Mouse (Mus musculus): ENCODE measurements at regions not wholly inside any gene's neighbourhood (a gene's known extent, or its start where the extent isn't known, plus 50 kb on each side); places are given as distances from the start of the nearest gene placed in this dataset.
A peak's percentile ranks its signal among the peaks of the same experiment; 100 is the strongest.

DNA sequence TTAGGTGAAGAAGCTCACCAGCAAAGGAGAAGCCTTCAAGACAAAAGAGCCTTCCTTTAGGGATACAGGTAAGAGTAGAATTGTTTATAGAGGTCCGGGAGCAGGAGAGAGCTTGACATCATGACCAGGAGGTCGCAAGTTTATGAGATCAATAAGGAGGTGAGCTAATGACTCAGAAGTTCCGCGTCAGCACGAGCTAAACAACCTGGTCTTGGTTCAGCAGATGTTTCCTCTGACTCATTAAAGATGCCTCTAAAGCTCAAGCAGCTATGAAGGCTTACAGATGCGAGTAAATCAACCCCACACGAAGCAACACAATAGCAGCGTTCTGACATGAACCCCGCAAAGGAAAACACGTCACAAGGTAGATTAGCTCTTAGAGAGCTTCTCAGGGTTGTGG is 171.1 kb upstream of the Jade1 start:
- Histone ChIP-seq H3K9me3 (replicated peaks; ENCODE audit: control insufficient read depth, low read length) (no peaks in the 10 kb centered on the region), H3K4me1 (ENCODE audit: control insufficient read depth, insufficient read depth, low read length) (no peaks in the 10 kb centered on the region), H3K36me3 (ENCODE audit: control insufficient read depth, insufficient read depth, low read length) (no peaks in the 10 kb centered on the region), H3K4me3 (replicated peaks; ENCODE audit: low read length) (no peak overlapping the region), H3K27ac (ENCODE audit: low read length) (no peak overlapping the region), H3K9ac (ENCODE audit: low read length) (no peak overlapping the region), H3K4me2 (ENCODE audit: low read depth, low read length) (no peak overlapping the region), H3K27me3 (ENCODE audit: control insufficient read depth, insufficient read depth, low read length) (no peaks in the 10 kb centered on the region)
- WGBS = 71% methylated on average over 10 of the region's 10 CpGs
- no peak for ATAC-seq (ENCODE audit: insufficient read depth, low FRiP score)

DNA sequence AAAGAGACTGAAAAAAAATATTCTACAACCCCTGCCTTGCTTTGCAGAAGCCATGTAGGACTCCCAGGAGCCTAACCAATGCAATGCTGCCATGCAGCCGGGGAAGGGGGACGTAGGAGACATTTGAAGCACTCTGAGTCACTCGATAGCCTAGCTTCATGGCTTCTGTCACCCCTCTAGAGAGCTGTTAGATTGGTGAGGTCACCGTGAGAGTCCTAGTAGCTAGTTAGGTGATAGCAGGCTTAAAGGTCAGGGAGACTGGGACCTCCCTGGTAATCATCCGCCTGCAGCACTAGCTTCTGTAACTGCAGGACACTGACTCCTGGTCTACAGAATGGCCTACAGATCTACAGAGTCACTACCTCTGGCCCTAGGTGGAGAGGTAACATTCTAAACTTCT is 177.0 kb upstream of the Jade1 start:
- H3K36me3 ChIP-seq (ENCODE audit: control insufficient read depth, insufficient read depth, low read length) = no peaks in the 10 kb centered on the region
- no peak overlapping the region for H3K4me2 ChIP-seq (ENCODE audit: low read depth, low read length)
- H3K27ac ChIP-seq (ENCODE audit: low read length) = no peak overlapping the region
- H3K9me3 ChIP-seq (replicated peaks; ENCODE audit: control insufficient read depth, low read length) = no peaks in the 10 kb centered on the region
- H3K27me3 ChIP-seq (ENCODE audit: control insufficient read depth, insufficient read depth, low read length) = no peaks in the 10 kb centered on the region
- no peak overlapping the region for H3K4me3 ChIP-seq (replicated peaks; ENCODE audit: low read length)
- ATAC-seq (ENCODE audit: insufficient read depth, low FRiP score) = no peak
- no peaks in the 10 kb centered on the region for H3K4me1 ChIP-seq (ENCODE audit: control insufficient read depth, insufficient read depth, low read length)
- H3K9ac ChIP-seq (ENCODE audit: low read length) = no peak overlapping the region
- 79% methylated on average over 5 of the region's 5 CpGs for WGBS

DNA sequence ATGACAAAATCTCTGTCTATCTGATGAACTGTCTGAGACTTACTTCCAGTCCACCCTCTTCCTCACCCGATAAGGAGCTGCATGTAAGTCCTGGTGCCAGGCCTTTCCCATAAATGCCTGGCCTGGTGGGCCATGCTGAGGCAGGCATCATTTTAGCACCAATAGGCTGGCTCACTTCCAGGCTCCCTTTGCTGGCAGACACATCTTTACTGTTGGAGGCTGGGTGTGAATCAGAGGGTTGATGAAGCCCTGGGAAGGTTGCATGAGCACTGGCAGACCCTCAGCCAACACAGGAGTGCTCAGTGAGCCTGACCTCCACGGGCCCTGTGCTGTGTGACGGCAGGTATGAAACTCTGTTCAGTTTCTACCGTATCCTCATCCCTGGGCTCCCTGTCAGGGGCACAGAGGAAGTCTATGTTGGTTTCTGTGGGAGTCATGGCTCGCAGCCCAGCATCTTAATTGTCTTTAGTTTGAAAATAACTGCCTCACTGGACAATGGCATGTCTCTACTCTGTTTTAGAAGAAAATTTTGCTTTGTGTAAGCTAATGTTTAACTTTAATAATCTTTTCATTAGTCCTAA is 177.6 kb upstream of the Jade1 start:
- H3K9ac ChIP-seq (ENCODE audit: low read length) = no peak overlapping the region
- H3K4me2 ChIP-seq (ENCODE audit: low read depth, low read length) = no peak overlapping the region
- no peaks in the 10 kb centered on the region for H3K4me1 ChIP-seq (ENCODE audit: control insufficient read depth, insufficient read depth, low read length)
- ATAC-seq (ENCODE audit: insufficient read depth, low FRiP score) = no peak
- H3K9me3 ChIP-seq (replicated peaks; ENCODE audit: control insufficient read depth, low read length) = no peaks in the 10 kb centered on the region
- 74% methylated on average over 5 of the region's 5 CpGs for whole genome bisulfite sequencing
- no peak overlapping the region for H3K4me3 ChIP-seq (replicated peaks; ENCODE audit: low read length)
- H3K27me3 ChIP-seq (ENCODE audit: control insufficient read depth, insufficient read depth, low read length) = no peaks in the 10 kb centered on the region
- H3K27ac ChIP-seq (ENCODE audit: low read length) = no peak overlapping the region
- H3K36me3 ChIP-seq (ENCODE audit: control insufficient read depth, insufficient read depth, low read length) = no peaks in the 10 kb centered on the region

DNA sequence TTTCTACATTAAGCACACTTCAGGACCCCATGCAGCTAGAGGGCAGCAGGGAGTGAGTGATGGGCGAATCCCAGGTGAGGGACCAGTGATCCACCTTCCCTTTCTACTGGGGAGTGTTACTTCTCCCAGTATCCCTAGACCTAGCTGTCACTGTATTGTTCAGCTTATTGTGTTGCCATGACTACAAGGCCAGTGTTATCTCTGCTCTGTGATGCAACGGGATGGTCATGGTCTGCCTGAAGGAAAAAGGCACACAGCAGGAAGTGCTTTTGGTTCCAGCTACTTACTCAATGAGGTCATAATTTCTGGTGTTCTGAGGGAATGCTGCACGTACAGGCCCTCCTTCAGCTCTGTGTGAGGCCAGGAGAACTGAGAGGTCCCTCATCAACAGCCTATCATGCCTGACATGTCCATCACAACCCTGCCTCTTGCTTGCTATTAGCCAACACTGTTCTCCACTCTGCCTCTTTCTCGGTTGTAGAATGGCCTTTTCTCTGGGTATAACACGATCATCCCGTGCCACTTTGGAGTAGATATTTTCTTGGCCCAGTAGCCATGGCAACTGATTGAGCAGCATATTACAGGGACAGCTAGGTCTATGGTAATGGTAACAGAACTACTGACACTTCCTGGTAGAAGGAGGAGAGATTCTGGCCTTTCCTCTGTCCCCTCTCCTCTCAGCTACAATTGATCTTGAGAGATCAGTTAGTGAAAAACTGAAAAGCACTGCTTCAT is 178.5 kb upstream of the Jade1 start:
- Histone ChIP-seq H3K4me1 (ENCODE audit: control insufficient read depth, insufficient read depth, low read length) (no peaks in the 10 kb centered on the region), H3K27me3 (ENCODE audit: control insufficient read depth, insufficient read depth, low read length) (no peaks in the 10 kb centered on the region), H3K27ac (ENCODE audit: low read length) (no peak overlapping the region), H3K4me3 (replicated peaks; ENCODE audit: low read length) (no peak overlapping the region), H3K9ac (ENCODE audit: low read length) (no peak overlapping the region), H3K36me3 (ENCODE audit: control insufficient read depth, insufficient read depth, low read length) (no peaks in the 10 kb centered on the region), H3K4me2 (ENCODE audit: low read depth, low read length) (no peak overlapping the region), H3K9me3 (replicated peaks; ENCODE audit: control insufficient read depth, low read length) (no peaks in the 10 kb centered on the region)
- 0 out of 2 replicates have a peak, but pooled peaks have one; percentile 61 for ATAC-seq (ENCODE audit: insufficient read depth, low FRiP score)
- 60% methylated on average over 6 of the region's 6 CpGs for WGBS

DNA sequence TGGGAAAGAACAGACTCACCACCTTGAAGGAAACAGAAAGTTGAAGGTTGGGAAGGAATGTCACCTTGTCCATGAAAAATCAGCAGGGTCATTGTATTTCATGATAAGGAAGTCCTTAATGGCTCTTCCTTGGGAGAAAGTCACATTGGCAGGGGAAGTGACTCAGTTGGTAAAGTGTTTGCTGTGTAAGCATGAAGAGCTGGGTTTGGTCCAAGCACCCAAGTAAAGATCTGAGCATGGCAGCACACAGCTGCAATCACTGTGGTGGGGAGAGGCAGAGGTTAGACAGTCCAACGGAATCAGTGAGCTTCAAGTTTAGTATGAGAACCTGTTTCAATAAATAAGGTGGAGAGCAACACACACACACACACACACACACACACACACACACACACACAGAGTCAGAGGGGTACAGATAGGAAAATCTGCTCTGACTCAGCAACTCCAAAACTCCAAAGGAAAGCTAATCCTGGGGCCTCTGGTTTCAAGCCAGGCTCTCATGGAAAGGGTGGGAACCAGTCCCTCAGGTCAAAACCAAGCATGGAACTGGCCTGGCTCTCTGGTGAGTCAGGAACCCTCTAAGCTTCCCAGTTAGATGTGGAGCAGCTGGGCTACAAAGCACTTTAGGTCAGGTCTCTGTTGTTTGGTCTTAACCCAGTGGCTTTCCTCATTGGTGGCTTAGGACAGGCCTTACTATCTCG is 180.2 kb upstream of the Jade1 start:
- no peaks in the 10 kb centered on the region for H3K4me1 ChIP-seq (ENCODE audit: control insufficient read depth, insufficient read depth, low read length)
- H3K36me3 ChIP-seq (ENCODE audit: control insufficient read depth, insufficient read depth, low read length) = no peaks in the 10 kb centered on the region
- WGBS = 68% methylated on average over 2 of the region's 2 CpGs
- no peak overlapping the region for H3K4me3 ChIP-seq (replicated peaks; ENCODE audit: low read length)
- no peaks in the 10 kb centered on the region for H3K27me3 ChIP-seq (ENCODE audit: control insufficient read depth, insufficient read depth, low read length)
- H3K27ac ChIP-seq (ENCODE audit: low read length) = no peak overlapping the region
- no peak for ATAC-seq (ENCODE audit: insufficient read depth, low FRiP score)
- no peak overlapping the region for H3K9ac ChIP-seq (ENCODE audit: low read length)
- no peaks in the 10 kb centered on the region for H3K9me3 ChIP-seq (replicated peaks; ENCODE audit: control insufficient read depth, low read length)
- no peak overlapping the region for H3K4me2 ChIP-seq (ENCODE audit: low read depth, low read length)

DNA sequence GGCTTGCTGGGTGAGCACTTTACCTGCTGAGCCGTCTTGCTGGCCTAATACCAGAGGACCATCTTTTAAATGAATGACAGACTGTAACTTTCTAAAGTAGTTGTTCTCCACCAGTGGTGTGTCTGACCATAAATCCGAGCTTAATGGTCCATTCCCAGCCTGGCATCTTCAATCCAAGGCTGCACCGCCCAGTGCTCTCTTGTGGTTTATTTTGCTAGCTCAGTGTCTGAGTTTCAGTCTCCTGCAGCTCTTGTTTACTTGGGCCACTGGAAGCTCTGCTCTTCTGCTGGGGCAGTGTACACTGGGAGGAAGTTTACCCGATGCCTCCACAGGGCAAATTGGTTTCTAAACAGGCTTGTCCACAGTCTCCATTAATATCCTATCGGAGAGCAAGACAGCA is 182.3 kb upstream of the Jade1 start:
- no peak for ATAC-seq (ENCODE audit: insufficient read depth, low FRiP score)

DNA sequence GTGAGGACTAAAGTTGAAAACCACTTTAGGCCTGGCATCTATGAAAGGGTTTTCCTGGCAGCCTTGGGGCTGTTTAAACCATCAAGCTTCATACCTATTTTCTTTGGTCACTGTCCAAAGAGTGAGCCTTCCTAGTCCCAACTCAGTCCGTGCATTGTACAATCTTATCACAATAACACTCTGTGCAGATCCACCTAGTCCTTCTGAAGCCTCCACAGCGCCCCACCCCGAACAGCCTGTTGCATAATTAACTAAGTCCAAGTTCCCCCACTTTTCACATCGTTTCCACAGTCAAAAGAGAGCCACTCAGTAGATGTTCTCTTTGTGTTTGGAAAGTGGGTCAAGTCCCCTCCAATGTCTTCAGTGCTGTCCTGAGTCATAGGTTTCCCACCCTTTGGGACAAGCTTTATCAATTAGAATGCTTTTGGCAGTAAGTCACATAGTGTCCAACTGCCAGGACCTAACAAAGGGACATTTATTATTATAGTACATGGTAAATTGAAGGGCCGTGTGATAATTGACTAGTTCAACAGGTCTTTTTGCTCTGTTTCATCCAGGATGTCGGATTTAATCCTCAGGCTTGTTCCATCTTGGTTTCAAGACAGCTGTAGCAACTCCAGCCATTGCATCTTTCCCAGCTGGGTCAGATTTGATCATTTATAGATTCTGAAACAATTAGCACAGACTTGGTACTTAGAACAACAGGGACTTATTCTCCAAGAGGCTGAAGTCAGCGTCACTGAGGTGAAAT is 187.0 kb upstream of the Jade1 start:
- no peaks in the 10 kb centered on the region for H3K36me3 ChIP-seq (ENCODE audit: control insufficient read depth, insufficient read depth, low read length)
- no peak for ATAC-seq (ENCODE audit: insufficient read depth, low FRiP score)
- H3K9me3 ChIP-seq (replicated peaks; ENCODE audit: control insufficient read depth, low read length) = no peaks in the 10 kb centered on the region
- 73% methylated on average over 7 of the region's 7 CpGs for WGBS
- H3K4me1 ChIP-seq (ENCODE audit: control insufficient read depth, insufficient read depth, low read length) = no peaks in the 10 kb centered on the region
- H3K9ac ChIP-seq (ENCODE audit: low read length) = no peak overlapping the region
- H3K27me3 ChIP-seq (ENCODE audit: control insufficient read depth, insufficient read depth, low read length) = no peaks in the 10 kb centered on the region
- no peak overlapping the region for H3K4me2 ChIP-seq (ENCODE audit: low read depth, low read length)
- no peak overlapping the region for H3K27ac ChIP-seq (ENCODE audit: low read length)
- H3K4me3 ChIP-seq (replicated peaks; ENCODE audit: low read length) = no peak overlapping the region

More for the DNA sequence above, 182.3 kb upstream of the Jade1 start:
- H3K4me2 ChIP-seq (ENCODE audit: low read depth, low read length) = no peak overlapping the region
- 60% methylated on average over 5 of the region's 5 CpGs for WGBS
- H3K27me3 ChIP-seq (ENCODE audit: control insufficient read depth, insufficient read depth, low read length) = no peaks in the 10 kb centered on the region
- no peak overlapping the region for H3K4me3 ChIP-seq (replicated peaks; ENCODE audit: low read length)
- H3K27ac ChIP-seq (ENCODE audit: low read length) = no peak overlapping the region
- H3K9ac ChIP-seq (ENCODE audit: low read length) = no peak overlapping the region
- H3K36me3 ChIP-seq (ENCODE audit: control insufficient read depth, insufficient read depth, low read length) = no peaks in the 10 kb centered on the region
- H3K9me3 ChIP-seq (replicated peaks; ENCODE audit: control insufficient read depth, low read length) = no peaks in the 10 kb centered on the region
- no peaks in the 10 kb centered on the region for H3K4me1 ChIP-seq (ENCODE audit: control insufficient read depth, insufficient read depth, low read length)

DNA sequence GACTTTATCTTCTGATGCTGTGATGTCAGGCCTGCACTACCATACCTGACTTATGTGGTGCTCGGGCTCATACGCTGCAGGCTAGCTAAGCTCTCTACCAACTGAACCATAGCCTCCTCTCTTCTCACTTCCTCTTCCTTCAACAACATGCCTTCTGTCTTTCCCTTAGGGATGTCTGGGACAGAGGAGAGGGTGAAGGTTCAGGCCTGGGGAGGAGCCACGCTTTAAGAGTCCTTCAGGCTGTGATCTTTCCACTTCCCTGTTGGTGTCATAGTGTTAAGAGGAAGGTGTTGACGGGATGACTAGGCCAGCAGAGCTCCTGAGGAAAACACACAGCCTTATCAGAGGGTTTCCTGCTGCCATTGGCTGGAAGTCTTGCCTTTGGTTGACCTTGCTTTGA is 188.8 kb upstream of the Jade1 start:
- ATAC-seq (ENCODE audit: insufficient read depth, low FRiP score) = no peak
- H3K4me3 ChIP-seq (replicated peaks; ENCODE audit: low read length) = no peak overlapping the region
- no peak overlapping the region for H3K9ac ChIP-seq (ENCODE audit: low read length)
- no peak overlapping the region for H3K4me2 ChIP-seq (ENCODE audit: low read depth, low read length)
- H3K36me3 ChIP-seq (ENCODE audit: control insufficient read depth, insufficient read depth, low read length) = no peaks in the 10 kb centered on the region
- WGBS = 72% methylated on average over 4 of the region's 4 CpGs
- H3K27ac ChIP-seq (ENCODE audit: low read length) = no peak overlapping the region
- H3K9me3 ChIP-seq (replicated peaks; ENCODE audit: control insufficient read depth, low read length) = no peaks in the 10 kb centered on the region
- H3K27me3 ChIP-seq (ENCODE audit: control insufficient read depth, insufficient read depth, low read length) = no peaks in the 10 kb centered on the region
- H3K4me1 ChIP-seq (ENCODE audit: control insufficient read depth, insufficient read depth, low read length) = no peaks in the 10 kb centered on the region

DNA sequence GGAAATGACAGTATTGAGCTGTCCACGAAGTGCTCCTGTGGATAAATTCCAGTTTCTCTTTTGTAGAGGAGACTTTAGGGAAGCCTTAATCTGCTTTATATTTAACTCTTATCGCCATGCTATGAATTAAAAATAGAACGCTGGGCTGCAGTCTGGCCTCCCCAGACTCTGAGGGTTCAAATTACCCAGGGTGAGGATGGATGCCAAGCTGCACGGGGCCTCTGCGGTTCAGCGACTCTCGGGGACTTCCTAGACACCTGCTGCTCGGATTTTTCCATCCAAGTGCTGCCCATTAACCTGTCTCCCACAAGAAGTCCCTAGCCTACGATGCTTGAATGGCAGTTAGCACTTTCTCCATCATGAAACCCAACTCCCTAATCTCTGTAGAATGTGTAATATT is 189.3 kb upstream of the Jade1 start:
- Histone ChIP-seq H3K4me2 (ENCODE audit: low read depth, low read length) (no peak overlapping the region), H3K4me1 (ENCODE audit: control insufficient read depth, insufficient read depth, low read length) (no peaks in the 10 kb centered on the region), H3K4me3 (replicated peaks; ENCODE audit: low read length) (no peak overlapping the region), H3K36me3 (ENCODE audit: control insufficient read depth, insufficient read depth, low read length) (no peaks in the 10 kb centered on the region), H3K27me3 (ENCODE audit: control insufficient read depth, insufficient read depth, low read length) (no peaks in the 10 kb centered on the region), H3K27ac (ENCODE audit: low read length) (no peak overlapping the region), H3K9me3 (replicated peaks; ENCODE audit: control insufficient read depth, low read length) (no peaks in the 10 kb centered on the region), H3K9ac (ENCODE audit: low read length) (no peak overlapping the region)
- 56% methylated on average over 9 of the region's 9 CpGs for WGBS
- no peak for ATAC-seq (ENCODE audit: insufficient read depth, low FRiP score)
